Mouse (Mus musculus) cortical plate, adult 2 months (tissue): ENCODE data around the gene Acan.

Experiments used
- CTCF ChIP-seq: fragments of 200-500 bp; IDR thresholded peaks from 2 replicates; pipeline ENCODE4 v1.5.1; 2011; ENCODE audit warnings: mild to moderate bottlenecking, control low read depth, low read length; ENCODE audit not compliant: insufficient read depth; ENCODE audit errors: extremely low read depth
- POLR2A ChIP-seq: fragments of 200-500 bp; IDR thresholded peaks from 2 replicates; pipeline ENCODE4 v1.6.1; 2011; ENCODE audit warnings: mild to moderate bottlenecking, low read length, control low read depth; ENCODE audit not compliant: insufficient read depth; ENCODE audit errors: extremely low read depth

DNA sequence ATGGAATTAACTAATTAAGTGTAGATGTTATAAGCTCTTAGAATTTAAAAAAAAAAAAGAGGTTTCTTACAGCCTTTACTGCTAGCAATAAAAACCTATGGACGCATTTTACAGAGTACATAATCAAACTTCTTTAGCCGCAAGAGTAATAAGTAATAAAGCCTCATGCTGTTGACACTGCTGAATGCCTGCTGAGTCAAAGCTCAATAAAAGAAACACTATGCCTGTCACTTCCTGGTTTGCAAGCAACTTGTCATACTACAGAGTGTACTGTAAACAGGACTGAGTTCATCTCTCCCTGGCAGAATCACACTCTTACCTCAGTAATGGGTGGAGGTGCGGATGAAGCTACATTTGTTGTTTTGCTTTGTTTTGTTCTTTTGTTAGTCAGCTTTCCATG is 24.1 kb upstream of the Acan start:
- TF ChIP-seq POLR2A (no peak), CTCF (no peak)
